Mouse (Mus musculus): ENCODE results near the gene Ptgir.
"Not testable (repeated sequence)": the region's sequence is repeated elsewhere in the genome, so short reads cannot be mapped to it uniquely, and the experiment has no call there.

The Ptgir gene

DNA sequence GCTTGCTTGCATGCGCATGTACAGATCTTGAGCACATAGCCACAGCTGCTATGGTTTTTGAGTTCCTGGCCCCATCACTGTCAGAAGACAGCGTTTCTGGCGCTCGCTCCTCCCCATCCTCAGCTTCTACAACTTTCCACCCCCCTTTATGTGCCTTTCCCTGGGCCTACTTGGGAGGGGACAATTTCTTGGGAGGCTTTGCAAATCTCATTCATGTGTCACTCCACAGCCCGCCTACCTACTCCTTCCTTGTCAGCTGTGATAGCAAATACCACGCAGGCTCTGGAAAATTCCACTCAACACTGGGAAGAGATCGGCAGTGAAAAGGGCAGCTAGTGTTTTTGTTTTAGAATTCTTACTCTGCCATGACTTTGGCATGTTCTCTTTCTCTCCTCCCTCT lies 34.0 kb downstream of the Ptgir start:
- no peak for DNase-seq (ENCODE audit: low read depth, low spot score)

DNA sequence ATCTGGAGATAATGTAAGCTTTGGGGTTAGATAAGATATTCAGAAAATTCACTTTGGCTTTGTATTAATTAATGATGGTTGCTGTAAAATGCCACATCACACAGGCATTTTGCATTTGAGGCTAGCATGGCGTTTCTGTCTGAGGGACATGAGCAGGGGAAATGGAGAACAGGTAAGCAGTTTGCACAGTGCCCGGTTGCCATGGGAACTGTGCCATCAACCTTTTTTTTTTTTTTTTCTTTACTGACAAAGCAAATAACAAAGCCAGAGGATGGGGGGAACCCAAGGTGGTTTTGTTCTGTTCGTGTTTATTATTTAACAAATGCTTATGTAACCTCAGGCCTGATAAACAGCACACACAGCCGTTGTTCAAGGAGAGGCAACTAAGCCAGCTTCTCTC lies 36.6 kb downstream of the Ptgir start:
- DNase-seq (ENCODE audit: low read depth, low spot score), result no peak

- peak; percentile 87 for DNase-seq (ENCODE audit: low read depth, low spot score)
These were observed 37.9 kb downstream of the Ptgir start, which contains the start of gene Pnmal2 for GRCm38 (mm10) chr7:16944061-16944807. Gene Pnmal2 (plus strand): TSS chr7:16944682.

DNA sequence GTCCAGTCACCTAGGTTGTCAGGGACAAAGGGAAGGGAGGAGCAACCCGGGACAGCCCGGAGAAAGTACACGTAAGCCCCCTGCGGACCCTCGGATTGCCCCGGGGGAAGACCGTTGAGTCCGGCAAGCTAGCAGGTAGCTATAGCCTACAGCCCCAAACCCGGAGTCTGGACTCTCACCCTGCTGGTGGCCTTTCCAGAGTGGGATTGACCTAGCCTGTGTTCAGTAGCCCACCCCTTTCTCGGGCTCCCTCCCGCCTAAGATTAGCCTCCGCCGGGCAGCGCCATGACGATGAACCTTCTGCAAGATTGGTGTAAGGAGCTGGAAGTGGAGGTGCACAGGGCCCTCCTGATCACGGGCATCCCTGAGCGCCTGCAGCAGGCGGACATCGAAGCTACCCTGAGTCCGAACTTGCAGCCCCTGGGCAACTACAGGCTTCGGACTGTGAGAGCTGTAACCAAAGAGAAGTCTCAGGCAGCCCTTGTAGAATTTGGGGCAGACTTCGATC lies 38.6 kb downstream of the Ptgir start:
- no peak for DNase-seq (ENCODE audit: low read depth, low spot score)

DNA sequence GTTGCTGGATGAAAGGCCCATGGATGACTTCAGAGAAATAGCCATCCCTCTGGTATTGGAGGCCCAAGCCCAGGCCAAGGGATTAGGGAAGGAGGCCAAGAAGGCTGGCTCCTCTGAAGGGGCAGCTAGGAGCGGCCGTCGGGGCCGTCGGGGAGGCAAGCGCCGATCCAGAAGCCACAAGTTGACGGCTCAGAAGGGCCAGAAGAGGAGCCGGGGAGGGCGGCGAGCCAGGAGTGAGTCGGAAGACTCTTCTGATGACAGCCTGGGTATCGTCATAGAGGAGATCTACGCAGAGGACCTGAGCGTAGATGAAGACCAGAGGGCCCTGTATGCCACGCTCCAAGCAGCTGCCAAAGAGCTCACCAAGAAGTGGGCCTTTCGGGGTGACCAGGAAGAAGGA lies 39.1 kb downstream of the Ptgir start:
- DNase-seq (ENCODE audit: low read depth, low spot score), result no peak

DNA sequence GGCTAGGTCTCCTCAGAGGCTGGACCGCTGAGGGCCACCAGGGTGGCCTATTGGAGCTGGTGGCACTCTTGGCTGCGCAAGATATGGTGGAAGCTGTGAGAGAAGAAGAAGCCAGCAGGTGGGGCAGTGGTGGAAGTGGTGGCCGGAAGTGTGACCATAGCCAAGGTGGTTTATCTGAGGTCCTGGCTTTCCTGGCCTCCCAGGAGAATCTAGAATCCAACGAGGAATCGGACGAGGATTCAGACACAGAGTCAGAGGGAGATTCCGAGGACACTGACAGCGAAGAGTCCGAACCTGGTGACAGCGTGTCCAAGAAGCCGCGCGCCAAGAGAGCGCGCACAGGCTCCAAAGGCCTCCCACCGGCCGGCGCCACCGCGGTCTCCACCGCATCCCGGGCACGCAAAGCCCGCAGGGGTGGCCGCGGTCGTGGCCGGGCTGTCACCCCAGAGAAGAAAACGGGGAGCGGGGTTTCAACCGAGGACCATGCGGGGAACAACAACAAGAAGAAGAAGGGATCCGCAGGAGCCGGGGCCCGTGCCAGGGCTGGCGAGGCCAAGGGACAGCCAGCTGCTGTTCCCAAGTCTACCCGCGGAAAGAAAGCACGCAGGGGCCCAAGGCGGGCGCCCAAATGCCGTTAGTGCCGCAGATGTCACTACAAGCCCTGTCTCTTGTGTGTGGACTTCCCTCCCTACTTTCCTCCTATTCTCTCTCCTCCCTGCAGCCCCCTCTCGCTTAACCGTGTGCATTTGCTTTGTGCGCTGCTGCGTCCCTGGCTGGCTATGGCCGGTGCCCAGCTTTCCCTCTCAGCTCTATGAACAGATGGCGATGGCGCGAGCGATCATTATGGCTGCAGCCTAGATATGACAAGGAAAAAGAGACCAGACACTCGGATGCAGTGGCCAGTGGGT lies 40.4 kb downstream of the Ptgir start:
- no peak for DNase-seq (ENCODE audit: low read depth, low spot score)

- DNase-seq (ENCODE audit: low read depth, low spot score), result no peak
These were observed 41.1 kb downstream of the Ptgir start for GRCm38 (mm10) chr7:16947349-16947895.

GRCm38 (mm10) chr7:16947959-16948361 lies 41.7 kb downstream of the Ptgir start:
- DNase-seq (ENCODE audit: low read depth, low spot score), result no peak

- DNase-seq (ENCODE audit: low read depth, low spot score), result no peak
These were observed 42.7 kb downstream of the Ptgir start for GRCm38 (mm10) chr7:16948923-16949458.

DNA sequence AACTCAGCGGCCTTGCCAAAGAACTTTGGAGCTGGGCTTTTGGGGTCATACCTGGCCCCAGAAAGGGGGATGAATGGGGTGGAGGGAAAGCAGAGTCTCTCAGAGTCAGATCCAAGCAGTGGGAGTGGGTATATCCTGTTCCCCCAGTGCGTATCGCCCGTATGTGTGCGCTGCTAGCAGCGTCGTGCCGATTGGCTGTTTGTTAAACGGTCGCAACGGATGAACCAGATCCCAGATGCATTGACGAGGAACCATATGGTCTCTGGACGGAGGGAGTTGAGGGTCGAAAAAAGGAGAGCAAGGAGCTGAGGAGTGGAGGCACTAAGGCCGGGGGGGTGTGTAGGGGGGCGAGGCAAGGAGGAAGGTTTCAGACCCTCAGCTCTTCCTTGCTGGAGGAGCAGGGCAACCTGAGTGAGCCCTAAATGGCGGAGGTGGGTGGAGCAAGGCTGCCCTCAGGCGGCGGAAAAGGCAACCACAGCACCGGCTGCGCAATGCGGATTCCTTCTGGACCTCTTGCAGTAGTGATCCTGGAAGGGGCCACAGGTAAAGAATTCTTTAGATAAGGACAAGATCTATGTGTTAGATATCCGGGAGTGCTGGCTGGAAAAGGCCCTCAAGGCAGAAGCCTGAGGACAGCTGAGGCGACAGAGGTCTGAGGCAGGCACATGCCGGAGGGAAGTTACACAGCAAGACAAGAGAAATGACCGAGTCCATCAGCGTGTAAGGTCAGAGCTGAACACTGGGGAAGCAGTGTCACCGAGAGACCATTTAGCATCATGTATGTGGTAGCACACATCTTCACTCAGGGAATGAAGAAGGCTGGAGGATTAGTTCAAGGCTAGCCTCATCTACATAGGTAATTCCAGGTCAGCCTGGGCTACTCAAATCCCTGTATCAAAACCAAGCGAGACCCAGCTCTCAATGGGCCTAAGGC lies 43.9 kb downstream of the Ptgir start:
- no peak for DNase-seq (ENCODE audit: low read depth, low spot score)

GRCm38 (mm10) chr7:16950861-16951635 lies 44.8 kb downstream of the Ptgir start:
- no peak for DNase-seq (ENCODE audit: low read depth, low spot score)

DNA sequence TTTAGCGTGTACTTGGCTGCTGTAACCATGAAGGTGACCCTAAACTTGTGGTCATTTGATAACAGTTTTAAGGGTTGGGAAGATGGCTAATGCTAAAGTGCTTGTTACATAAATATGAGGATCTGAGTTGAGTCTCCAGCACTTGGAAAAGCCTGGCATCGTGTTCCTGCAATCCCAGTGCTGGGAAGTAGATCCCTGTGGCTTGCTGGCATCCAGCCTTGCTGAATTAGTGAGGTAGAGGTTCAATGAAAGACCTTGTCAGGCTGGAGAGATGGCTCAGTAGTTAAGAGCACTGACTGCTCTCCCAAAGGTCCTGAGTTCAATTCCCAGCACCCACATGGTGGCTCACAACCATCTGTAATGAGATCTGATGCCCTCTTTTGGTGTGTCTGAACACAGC lies 47.5 kb downstream of the Ptgir start:
- DNase-seq (ENCODE audit: low read depth, low spot score), result not testable (repeated sequence)

- no peak for DNase-seq (ENCODE audit: low read depth, low spot score)
These were observed 49.4 kb downstream of the Ptgir start for GRCm38 (mm10) chr7:16955712-16956111.

GRCm38 (mm10) chr7:16956410-16957265 lies 50.3 kb downstream of the Ptgir start:
- DNase-seq (ENCODE audit: low read depth, low spot score), result peak; percentile 84

- DNase-seq (ENCODE audit: low read depth, low spot score), result peak; percentile 89
These were observed 53.4 kb downstream of the Ptgir start, which contains the start of gene Pnmal1 for GRCm38 (mm10) chr7:16959539-16960187. Gene Pnmal1 (plus strand): TSS chr7:16959679.
